Mouse (Mus musculus): ENCODE data around the gene Tapt1. TPM values are rescaled to one million over a fixed set of nuclear protein-coding genes. Genes with fewer than 3 reads are reported as not detected.

Gene Tapt1
- polyA plus RNA-seq (2014; fragmentation: Illumina TruSeq; extraction: RNeasy Lipid Tissue Mini Kit (QIAGEN cat#74804); ENCODE audit: low read depth, low replicate concordance): 100 TPM

GRCm38 (mm10) chr5:44226521-44227461 lies at the start of gene Tapt1:
Tapt1 (minus strand) TSS chr5:44226626.

Other genes starting within 250 kb of the Tapt1 start
- gene Fgfbp1, start 244.8 kb downstream of the Tapt1 start, polyA plus RNA-seq (2014; fragmentation: Illumina TruSeq; extraction: RNeasy Lipid Tissue Mini Kit (QIAGEN cat#74804); ENCODE audit: low read depth, low replicate concordance): not detected
- 5.7 TPM for gene Prom1, start 124.6 kb downstream of the Tapt1 start, polyA plus RNA-seq (2014; fragmentation: Illumina TruSeq; extraction: RNeasy Lipid Tissue Mini Kit (QIAGEN cat#74804); ENCODE audit: low read depth, low replicate concordance)